Mouse (Mus musculus) yolk sac, embryonic 10.5 days (tissue): ENCODE results near the gene Lbx2.

Experiments used
- DNase-seq: peaks from one replicate; pipeline ENCODE4 v3.0.0-alpha.2; 2017; ENCODE audit warnings: low spot score

Lbx2 gene

DNA sequence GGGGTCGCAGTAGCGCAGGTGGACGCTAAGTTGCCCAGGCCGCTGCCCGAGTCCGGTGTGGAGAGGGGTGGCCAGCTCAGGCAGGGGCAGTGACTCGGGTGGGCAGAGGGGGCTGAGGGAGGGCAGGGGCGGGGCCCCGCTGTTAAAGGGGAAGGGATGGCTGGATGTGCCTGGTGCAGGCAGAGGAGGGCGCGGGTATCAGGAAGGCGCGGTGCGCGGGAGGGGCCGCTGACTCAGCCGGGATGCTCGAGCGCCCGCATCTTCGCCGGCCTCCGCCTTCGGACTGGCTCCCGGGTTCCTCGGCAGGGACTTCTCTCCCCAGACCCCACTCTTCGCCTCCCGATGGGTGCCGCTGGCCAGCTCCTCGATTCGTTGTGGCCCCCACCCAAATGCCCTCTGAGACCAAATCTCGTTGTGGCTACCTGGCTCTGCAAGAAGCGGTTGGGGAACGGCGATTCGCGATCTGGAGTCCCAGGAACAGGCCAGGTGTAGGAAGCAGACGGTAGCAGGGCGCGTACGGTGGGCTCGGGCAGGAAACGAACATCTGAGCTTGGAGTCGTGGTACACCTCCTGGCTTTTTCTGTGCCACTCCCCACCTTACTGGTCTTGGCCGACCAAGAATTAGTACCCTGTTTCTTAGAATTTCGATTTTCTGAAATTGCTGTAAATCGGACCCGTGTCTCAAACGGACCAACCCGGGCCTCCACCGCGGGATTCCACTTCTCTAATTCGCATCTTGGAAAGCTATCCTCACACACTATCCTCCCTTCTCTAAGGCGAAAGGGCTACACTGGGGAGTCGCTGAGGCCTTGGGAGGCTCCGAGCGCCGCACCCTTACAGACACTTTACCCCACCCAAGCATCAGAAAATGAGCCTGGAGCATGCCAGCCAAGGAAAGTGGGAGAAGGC lies 15.6 kb upstream of the Lbx2 start:
- DNase-seq, result no peak

GRCm38 (mm10) chr6:83071220-83071619 lies 14.9 kb upstream of the Lbx2 start:
- no peak for DNase-seq

- no peak for DNase-seq
Measured at GRCm38 (mm10) chr6:83074979-83075378, 11.2 kb upstream of the Lbx2 start.

DNA sequence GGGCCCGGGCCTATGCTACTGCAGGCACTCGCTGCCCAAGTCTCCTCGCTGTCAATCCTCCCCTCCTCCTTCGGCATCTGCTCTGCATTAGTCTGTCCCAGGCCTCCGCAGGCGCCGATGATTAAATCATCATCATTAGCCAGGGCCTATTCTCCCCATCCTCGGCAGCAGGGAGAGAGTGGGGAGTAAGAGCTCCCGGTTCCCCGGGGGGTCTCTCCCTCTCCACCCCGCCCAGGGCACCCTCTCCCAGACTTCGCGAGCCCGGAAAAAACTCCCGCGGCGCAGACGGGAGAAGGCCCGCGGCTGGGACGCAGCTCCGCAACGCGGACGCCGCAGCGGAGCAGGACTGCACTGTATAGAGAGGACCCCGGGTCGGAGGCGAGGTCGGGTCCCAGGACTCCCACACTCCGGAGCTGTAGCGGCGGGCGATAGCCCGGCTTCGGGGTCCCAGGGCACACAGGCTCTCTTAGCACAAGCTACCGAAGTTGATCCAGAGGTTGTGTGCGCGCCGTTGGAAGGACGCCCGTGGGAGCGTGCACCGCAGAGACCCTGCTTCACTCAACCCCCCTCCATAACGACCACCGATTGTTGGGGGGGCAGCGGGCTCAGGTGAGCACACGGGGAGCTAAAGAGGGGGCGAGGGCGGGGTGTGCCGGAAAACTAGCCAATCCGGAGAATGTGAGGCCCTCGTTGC lies 8.4 kb upstream of the Lbx2 start, which contains the start of gene Pcgf1:
Gene Pcgf1, plus strand, starts transcription at position 240 of the 694 bp plus-strand sequence.
- DNase-seq, result no peak

GRCm38 (mm10) chr6:83078324-83078858 lies 7.8 kb upstream of the Lbx2 start:
- DNase-seq, result peak; percentile 98

GRCm38 (mm10) chr6:83080210-83080609 lies 6.0 kb upstream of the Lbx2 start:
- peak; percentile 63 for DNase-seq

- no peak for DNase-seq
Measured at GRCm38 (mm10) chr6:83083497-83083896, 2.7 kb upstream of the Lbx2 start.

GRCm38 (mm10) chr6:83084477-83084876 lies 1.7 kb upstream of the Lbx2 start:
- DNase-seq, result no peak

DNA sequence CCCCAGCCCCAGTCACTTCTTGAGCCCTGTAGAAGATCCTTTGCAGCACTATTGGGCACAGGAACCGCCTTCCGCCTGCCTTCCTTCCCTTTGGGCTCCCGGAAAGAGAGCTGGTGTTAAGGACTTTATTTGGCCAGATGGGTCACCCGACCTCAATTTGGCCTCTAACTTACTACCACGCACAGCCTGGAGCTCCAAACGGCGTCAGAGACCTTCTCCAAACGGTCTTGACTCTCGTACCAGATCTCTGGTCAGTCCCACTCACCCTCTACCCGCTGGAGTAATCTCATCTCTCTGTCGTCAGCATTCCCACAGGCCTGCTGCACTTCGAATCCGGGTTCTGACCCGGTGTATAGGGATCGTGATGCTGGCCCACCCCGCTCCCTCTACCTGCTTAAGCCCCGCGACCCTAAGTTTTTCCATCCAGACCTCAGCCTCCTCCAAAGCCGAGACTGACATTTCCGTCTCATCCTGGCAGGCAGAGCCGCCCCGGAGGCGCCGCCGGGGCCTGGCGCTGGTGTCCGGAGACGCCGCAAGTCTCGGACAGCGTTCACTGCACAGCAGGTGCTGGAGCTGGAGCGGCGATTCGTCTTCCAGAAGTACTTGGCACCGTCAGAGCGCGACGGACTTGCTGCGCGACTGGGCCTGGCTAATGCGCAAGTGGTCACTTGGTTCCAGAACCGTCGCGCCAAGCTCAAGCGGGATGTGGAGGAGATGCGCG lies 1.2 kb downstream of the Lbx2 start:
- no peak for DNase-seq

DNA sequence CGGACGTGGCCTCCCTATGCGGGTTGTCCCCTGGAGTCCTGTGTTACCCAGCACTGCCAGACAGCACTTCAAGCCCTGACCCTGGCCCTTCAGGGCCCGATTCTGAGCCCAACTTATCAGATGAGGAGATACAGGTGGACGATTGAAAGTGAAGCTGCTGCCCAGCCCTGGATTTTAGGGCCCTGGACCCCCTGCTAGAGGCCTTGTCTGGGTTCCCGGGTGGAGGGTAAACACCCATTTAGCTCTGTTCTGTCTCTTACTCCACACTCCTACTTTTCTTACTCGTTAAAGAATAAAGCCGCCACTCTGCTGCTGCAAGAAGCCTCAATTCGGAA lies 1.7 kb downstream of the Lbx2 start:
- DNase-seq, result no peak

GRCm38 (mm10) chr6:83092416-83093127 lies 6.4 kb downstream of the Lbx2 start:
- DNase-seq, result no peak

DNA sequence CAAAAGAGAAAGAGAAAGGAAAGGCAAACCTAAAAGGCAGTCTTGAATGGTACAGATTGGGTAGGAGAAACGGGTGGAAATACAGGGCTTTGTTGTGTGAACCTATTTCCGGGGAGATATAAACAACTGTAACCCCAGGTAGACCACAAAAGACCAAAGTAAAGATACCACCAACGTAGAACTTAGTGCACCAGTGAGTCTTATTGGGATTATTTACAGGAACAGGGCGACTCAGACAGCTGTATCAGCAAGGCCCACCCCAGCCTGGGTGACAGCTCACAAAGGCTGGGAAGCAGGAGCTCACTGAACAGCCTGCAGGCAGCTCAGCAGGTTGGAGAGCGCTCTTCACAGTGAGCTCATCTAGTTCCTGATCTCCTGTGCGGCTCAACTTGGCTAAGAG lies 9.8 kb downstream of the Lbx2 start:
- DNase-seq, result no peak

GRCm38 (mm10) chr6:83098411-83098810 lies 12.2 kb downstream of the Lbx2 start:
- no peak for DNase-seq

DNA sequence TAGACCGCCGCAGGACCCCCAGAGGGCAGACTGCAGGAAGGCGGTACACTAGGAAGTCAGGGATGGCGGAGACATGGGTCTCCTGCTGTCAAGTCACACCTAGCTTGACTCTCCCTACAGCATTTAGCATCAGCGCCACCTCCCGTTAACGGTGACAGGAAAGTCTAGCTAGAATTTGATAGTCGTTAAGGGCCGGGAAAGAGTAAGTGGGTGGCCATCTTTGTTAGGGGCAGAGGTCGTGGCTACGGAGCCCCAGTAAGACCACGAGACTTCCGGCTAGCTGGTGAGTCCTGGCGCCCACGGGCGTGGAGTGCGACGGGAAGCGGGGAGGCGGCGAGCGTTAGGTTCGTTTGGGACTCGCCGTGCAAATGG lies 15.1 kb downstream of the Lbx2 start, which contains the start of the genes Ccdc142 and Gm42688:
Gene Ccdc142, plus strand, starts transcription at position 286 of the 372 bp plus-strand sequence.
Gene Gm42688, plus strand, starts transcription at position 302 of the 372 bp plus-strand sequence.
- peak; percentile 88 for DNase-seq

DNA sequence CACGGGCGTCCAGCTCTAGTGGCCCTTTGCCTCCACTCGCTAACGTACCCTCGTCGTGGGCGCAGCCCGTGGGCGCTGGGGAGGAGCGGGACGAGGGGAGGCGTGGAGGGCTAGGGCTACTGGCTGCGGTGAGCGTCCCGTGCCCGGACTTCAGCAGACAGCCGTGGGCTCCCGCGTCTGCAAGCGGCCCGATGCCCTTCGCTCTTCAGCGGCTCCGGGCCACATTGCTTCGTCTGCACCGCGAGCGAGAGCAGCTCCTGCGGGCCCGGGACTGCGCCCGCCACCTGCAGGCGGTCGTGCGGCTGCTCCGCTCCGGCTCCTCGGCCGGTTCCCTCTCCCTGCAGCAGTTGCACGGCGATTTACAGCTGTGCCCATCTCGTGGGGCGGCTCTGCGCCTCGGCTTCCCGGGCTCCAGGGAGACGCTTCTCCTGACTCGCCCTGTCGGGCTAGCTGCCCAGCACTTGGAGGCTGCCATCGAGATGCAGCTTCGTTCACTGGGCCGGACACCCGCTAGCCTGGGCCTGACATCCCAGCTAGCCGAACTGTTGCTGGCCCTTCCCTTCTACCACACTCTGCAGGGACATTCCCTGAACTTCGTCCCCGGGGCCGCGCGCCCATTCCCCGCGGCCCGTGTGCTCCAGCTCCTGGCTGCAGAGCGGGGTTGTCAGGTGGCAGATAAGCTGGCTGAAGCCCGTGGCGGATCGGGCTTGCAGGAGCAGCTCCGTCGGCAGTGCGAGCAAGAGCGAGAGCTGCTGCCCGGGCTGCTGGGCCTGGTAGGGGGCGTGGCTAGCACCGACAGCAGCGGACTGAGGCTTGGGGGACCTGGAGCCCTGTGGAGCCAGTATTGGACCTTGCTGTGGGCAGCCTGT lies 15.8 kb downstream of the Lbx2 start:
- DNase-seq, result peak; percentile 75

GRCm38 (mm10) chr6:83103130-83103650 lies 17.0 kb downstream of the Lbx2 start:
- peak; percentile 87 for DNase-seq

DNA sequence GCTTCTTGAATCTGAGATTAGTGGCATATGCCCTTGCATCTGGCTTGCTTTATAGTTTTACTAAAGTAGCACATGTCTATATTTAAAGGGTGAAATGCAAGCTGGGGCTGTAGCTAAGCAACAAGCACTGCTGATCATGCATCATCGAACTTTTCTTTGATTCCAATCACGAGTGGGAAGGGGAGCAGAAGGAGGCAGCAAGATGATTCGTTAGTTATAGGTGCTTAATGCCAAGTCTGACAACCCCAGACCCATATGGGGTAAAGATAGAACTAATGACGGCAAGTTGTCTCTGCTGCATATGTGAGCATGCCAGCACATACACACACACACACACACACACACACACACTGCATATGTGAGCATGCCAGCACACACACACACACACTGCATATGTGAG lies 18.0 kb downstream of the Lbx2 start:
- no peak for DNase-seq

- no peak for DNase-seq
Measured at GRCm38 (mm10) chr6:83107566-83108400, 21.6 kb downstream of the Lbx2 start.
